Mouse (Mus musculus) heart, postnatal 10 days (tissue): ENCODE results near the gene Zfp119b. TPM values are rescaled to one million over a fixed set of nuclear protein-coding genes. Genes with fewer than 3 reads are reported as not detected.
"Not testable (repeated sequence)": the region's sequence is repeated elsewhere in the genome, so short reads cannot be mapped to it uniquely, and the experiment has no call there.

Experiments used
- DNase-seq, 2 experiments: peaks; one replicate each; pipeline ENCODE4 v3.0.0; 2021
- intact Hi-C: fragments of 180-260 bp; cut with DNase I; formaldehyde crosslinking; loops from one replicate; pipeline ENCODE4 v1.15.1; 2025
- total RNA-seq, 2 experiments: library from RNA; stranded (reverse); gene quantifications; 2 replicates each; pipeline ENCODE4 v1.2.3; 2021

The Zfp119b gene
- total RNA-seq, 2 experiments from 2014 or later = 4.4 to 4.5 TPM

GRCm38 (mm10) chr17:55958584-55958886 lies 9.2 kb upstream of the Zfp119b start:
- intact Hi-C loops = loop anchor here (5.0 kb wide), 1 partner anchor 294 kb away; no protein-coding TSS in a partner anchor
- DNase-seq = no peak

DNA sequence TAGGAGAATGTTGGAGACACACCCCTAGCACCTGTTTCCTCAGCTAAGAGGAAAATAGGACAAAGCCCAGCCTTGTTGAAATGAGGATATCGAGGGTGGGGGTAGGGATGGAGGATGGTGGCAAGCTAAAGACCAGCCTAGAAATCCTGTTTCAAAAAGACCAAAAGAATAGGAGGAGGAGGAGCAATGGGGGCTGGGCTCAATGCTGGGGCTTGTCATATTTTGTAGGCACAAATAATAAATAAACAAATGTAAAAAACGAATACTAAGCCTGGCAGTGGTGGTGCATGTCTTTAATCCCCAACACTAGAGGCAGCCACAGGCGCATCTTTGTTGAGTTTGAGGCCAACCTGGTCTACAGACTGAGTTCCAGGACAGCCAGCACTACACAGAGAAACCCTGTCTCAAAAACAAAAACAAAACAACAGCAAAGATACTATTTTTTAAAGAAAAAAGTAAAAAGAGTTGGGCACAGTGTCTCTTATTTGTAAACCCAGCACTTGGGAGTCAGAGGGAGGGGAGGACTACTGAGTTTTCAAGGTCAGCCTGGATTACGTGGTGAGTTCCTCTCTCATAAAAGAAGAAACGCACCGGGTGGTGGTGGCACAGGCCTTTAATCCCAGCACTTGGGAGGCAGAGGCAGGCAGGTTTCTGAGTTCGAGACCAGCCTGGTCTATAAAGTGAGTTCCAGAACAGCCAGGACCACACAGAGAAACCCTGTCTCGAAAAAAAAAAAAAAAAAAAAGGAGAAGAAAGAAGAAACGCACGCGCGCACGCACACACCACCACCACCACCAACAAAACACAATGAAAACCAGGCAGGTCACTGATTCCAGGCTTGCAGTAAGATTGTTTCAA lies 8.7 kb upstream of the Zfp119b start:
- DNase-seq = no peak
- intact Hi-C loops = loop anchor here (2.0 to 5.0 kb wide), 2 partner anchors 255 to 294 kb away; no protein-coding TSS in a partner anchor

GRCm38 (mm10) chr17:55957168-55957567 lies 7.9 kb upstream of the Zfp119b start:
- intact Hi-C loops = loop anchor here (2.0 to 5.0 kb wide), 2 partner anchors 254 to 295 kb away; no protein-coding TSS in a partner anchor
- peak; percentile 66 to 82 for DNase-seq

GRCm38 (mm10) chr17:55956591-55956990 lies 7.3 kb upstream of the Zfp119b start:
- intact Hi-C loops = loop anchor here (2.0 to 5.0 kb wide), 2 partner anchors 254 to 296 kb away; no protein-coding TSS in a partner anchor
- DNase-seq = no peak

DNA sequence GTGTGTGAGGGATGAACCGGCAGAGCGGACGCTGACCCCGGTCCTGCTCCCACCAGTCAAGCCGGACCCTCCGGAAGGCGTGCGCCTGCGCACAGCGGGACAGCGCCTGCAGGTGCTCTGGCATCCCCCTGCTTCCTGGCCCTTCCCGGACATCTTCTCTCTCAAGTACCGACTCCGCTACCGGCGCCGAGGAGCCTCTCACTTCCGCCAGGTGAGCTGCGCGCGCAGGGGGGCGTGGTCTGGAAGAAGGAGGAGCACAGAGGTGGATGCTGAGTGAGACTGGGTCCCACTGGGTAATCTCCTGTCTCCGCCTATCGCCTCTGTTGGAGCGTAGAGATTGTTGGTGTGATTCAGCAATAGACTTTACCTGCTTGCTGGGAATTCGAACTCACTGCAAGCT lies 6.8 kb upstream of the Zfp119b start:
- intact Hi-C loops = loop anchor here (2.0 to 5.0 kb wide), 2 partner anchors 253 to 296 kb away; no protein-coding TSS in a partner anchor
- DNase-seq = peak; percentile 43 to 53

GRCm38 (mm10) chr17:55954229-55954628 lies 4.9 kb upstream of the Zfp119b start:
- intact Hi-C loops = no loop called here
- no peak for DNase-seq

GRCm38 (mm10) chr17:55953751-55954150 lies 4.5 kb upstream of the Zfp119b start:
- intact Hi-C loops = no loop called here
- no peak for DNase-seq

DNA sequence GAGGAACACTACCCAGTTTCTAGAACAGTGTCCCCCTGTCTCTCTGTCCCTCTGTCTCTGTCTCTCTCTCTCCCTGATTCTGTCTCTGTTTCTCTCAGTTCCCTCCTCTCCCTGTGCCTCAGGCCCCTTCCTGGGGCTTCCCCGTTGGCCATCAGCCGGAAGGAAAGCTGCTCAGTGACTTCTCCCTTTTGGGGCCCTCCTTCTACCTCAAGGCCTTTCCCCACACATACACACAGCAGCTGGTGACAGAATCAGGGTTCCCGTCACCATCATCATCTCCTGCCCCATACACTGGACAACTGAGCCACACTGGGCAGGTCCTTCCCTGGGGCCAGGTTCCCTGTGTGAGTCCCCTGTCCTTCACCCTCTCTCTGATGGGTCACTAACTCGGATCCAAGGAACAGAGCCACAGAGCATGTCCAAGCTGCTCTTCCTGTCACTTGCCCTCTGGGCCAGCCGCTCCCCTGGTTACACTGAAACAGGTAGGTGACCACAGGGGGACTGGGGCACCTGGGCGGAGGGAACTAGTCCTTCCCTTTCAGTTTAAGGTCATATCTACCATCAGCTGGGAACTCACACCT lies 3.2 kb upstream of the Zfp119b start, which contains the start of gene Ebi3:
Gene Ebi3 (plus strand): TSS at position 194 of the 581 bp plus-strand sequence.
- intact Hi-C loops = no loop called here
- no peak for DNase-seq

DNA sequence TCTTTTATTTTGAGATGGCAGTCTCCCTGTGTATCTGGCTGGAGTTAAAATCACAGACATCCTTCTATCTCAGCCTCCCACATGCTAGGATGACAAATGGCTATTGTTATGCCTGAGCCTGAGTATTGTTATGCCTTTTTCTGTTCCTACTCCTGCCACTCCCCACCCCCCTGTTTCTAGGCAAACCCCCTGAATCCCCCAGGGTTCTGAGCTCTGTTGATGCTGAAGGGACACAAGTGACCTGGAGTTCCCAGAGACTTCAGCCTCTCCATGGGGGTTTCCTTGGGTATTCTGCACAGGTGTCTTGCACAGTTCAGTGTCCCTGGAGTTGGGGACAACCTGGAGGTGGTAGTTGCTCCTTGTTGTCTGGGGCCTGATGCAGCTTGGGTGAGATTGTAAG lies 2.7 kb upstream of the Zfp119b start:
- intact Hi-C loops = no loop called here
- DNase-seq = no peak

- intact Hi-C loops = no loop called here
- DNase-seq = no peak
These were observed 1.3 kb upstream of the Zfp119b start for GRCm38 (mm10) chr17:55950601-55951000.

DNA sequence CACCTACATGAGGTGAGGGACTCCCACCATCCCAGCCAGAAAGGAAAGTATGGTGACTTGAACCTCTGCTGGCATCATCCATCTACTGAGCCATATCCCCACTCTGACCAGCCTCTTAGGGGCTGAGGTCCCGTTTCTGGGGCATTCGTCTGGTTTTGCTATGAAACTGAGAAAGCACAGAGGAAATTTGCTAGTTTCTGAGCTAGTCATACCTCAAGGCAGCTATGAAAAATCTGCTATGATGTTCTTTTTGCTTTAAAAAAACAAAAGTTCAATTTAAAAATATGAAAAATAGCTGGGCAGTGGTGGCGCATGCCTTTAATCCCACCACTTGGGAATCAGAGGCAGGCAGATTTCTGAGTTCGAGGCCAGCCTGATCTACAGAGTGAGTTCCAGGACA lies 653 bp downstream of the Zfp119b start:
- no peak for DNase-seq
- intact Hi-C loops = no loop called here

- intact Hi-C loops = no loop called here
- DNase-seq = no peak
These were observed 3.6 kb downstream of the Zfp119b start for GRCm38 (mm10) chr17:55945696-55946095.

- peak; percentile 95 to 96 for DNase-seq
- intact Hi-C loops = not testable (repeated sequence)
These were observed 4.2 kb downstream of the Zfp119b start for GRCm38 (mm10) chr17:55944866-55945682.

DNA sequence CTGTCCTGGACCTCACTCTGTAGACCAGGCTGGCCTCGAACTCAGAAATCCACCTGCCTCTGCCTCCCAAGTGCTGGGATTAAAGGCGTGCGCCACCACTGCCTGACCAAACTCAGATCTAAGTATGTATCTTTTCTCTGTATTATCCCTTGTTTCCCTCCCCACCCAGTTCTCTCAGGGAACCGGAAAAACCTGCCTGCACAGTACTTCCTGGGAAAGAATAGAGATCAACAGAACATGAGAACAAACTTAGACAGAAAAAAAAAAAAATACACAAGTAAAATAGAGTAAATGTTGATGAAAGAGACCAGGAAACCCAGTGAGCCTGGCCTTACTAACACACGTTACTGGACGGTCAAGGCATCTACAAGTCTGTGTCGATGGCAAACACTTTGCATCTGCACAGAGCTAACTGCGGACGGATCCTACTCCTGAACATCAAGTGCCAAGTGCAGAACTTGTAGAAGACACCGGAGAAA lies 4.9 kb downstream of the Zfp119b start:
- intact Hi-C loops, DNase-seq: not testable (repeated sequence)

DNA sequence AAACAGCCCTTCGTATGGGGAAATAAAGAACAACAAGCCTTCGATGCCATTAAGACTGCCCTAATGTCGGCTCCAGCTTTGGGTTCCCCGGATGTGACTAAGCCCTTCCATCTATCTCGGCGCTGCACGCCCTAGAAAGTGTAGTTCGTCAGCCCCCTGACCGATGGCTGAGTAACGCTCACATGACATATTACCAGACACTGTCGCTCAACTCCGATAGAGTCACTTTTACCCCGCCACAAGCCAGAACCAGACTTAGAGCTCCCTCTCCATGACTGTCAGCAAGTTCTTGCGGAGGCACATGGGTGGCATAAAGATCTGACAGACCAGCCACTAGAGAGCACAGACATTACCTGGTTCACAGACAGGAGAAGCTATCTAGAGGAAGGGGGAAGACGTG lies 16.1 kb downstream of the Zfp119b start:
- intact Hi-C loops = no loop called here

GRCm38 (mm10) chr17:55932635-55933034 lies 16.7 kb downstream of the Zfp119b start:
- intact Hi-C loops = no loop called here
- no peak for DNase-seq

More for the DNA sequence above, 16.1 kb downstream of the Zfp119b start:
- DNase-seq = no peak

GRCm38 (mm10) chr17:55931553-55932502 lies 17.5 kb downstream of the Zfp119b start:
- intact Hi-C loops = no loop called here
- DNase-seq = peak; percentile 39 to 45

GRCm38 (mm10) chr17:55906669-55907068 lies 42.6 kb downstream of the Zfp119b start:
- no peak for DNase-seq
- intact Hi-C loops = no loop called here

DNA sequence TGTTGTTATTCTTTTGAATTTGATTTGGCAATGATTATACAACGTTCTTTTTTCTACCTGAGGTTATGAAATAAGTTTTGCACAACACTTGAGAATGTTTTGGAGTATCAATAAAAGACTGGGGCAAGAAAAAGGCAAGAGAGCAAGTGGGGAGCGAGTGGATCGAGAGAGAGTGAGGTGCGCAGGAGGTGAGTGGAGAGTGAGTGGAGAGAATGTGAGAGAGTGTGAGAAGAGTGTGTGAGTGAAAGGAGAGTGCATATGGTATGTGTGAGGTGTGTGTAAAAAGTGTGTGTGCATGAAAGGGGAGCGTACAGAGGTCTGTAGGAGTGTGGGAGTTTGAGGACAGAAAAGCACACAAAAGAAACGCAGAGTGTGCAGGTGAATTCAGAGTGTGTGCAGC lies 45.2 kb downstream of the Zfp119b start:
- intact Hi-C loops = no loop called here
- DNase-seq = no peak

- intact Hi-C loops = no loop called here
- DNase-seq = no peak
These were observed 45.6 kb downstream of the Zfp119b start for GRCm38 (mm10) chr17:55903687-55904086.
